Mouse (Mus musculus) thymus, postnatal 10 days (tissue): ENCODE measurements around the gene Fam32a.

ENCODE experiments used
- DNase-seq, 2 experiments: peaks; one replicate each; pipeline ENCODE4 v3.0.0; 2021; ENCODE audit warnings: low spot score in 2 of 2

Fam32a gene

GRCm38 (mm10) chr8:72240403-72240763 is 20.9 kb downstream of the Fam32a start:
- DNase-seq = no peak

GRCm38 (mm10) chr8:72240951-72241350 is 21.4 kb downstream of the Fam32a start:
- DNase-seq = no peak

GRCm38 (mm10) chr8:72242226-72242625 is 22.7 kb downstream of the Fam32a start:
- no peak for DNase-seq

DNA sequence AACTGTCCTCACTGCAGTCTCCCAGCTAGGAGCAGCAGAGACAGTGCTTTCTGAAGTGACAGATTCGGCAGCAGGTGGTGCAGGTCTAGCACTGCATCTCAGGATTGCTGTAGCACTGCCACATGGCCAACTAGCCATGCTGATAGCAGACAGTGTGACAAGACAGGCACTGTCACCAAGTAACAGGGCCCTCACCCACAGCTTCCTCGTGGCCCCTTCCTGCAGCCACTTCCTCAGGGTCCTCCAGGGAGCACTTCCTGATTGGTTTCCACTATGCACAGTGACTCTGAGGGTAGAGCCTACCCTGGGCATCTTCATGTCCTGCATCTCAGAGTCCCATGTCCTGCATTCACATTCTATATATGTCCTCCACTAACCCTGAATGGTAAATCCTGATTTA is 25.1 kb downstream of the Fam32a start:
- DNase-seq = no peak

DNA sequence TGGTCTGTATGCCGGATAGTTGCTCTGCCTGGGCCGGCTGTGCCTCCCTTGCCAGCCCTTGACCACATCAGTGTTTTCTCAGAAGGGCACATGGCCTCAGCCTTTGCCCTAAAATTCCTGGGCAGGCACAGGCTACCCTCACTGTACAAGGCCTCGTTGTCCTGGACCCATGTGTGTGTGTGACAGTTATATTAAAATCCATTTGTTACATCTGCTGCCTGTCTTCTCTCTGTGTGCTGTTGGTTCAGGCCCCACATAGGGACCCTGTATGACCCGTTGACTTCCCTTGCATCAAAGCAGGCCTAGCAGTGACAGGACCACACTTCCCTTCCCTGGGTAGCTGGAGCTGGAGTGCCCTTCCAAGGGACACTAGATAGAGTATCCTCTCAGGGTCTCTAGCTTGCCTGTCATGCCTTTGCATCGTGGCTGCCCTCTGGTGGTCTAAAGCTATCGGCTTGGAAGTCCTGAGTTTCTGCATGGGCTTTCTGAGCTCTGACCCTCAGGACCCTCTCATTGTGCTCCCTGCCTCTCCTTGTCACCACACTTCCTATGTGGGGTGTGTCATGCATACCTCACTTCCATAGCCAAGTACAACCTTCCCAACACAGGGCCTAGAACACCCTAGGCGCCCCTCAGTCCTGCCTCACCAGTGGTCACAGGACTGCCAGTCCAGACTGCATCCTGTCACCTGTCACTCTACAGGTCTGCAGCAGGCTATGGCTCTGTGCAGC is 37.8 kb downstream of the Fam32a start:
- peak in 1 of 2 experiments; percentile 57 for DNase-seq

GRCm38 (mm10) chr8:72257902-72258238 is 38.3 kb downstream of the Fam32a start:
- no peak for DNase-seq

DNA sequence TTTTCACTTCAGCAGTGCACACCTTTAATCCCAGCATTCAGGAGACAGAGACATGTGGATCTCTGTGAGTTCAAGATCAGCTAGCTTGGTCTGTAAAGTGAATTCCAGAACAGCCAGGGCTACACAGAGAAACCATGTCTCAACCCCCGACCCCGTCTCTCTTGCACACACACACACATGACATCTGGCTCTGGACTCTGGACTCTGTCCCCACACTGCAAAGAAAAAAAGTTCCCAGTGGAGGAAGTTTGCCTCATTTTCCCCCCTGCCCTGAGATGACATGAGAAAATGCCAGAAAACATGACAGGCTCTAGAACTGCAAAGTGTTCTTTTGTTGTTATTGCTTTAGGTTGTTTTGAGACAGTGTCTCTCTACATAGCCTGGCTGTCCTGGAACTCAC is 40.3 kb downstream of the Fam32a start:
- DNase-seq = no peak

GRCm38 (mm10) chr8:72260585-72260984 is 41.1 kb downstream of the Fam32a start:
- no peak for DNase-seq

DNA sequence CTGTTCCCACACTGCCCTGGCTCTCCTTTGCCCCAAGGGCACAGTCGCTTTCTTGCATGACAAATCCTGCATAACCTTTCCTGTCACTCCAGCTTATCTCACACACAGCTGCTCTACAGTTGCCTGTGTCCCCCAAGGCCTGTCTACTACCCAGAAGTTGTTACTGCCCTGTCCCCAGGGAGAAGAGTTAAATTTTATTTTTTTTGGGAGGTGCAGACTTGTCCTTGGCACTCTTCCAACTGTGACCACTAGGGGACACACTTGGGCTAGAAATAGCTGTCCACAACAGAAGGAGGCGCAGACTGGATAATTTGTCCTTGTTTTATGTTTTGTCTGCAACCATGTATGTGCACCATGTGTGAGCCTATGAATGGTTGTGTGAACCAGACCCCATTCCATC is 41.5 kb downstream of the Fam32a start:
- peak; percentile 56 to 83 for DNase-seq

GRCm38 (mm10) chr8:72261431-72261830 is 41.9 kb downstream of the Fam32a start:
- no peak for DNase-seq

DNA sequence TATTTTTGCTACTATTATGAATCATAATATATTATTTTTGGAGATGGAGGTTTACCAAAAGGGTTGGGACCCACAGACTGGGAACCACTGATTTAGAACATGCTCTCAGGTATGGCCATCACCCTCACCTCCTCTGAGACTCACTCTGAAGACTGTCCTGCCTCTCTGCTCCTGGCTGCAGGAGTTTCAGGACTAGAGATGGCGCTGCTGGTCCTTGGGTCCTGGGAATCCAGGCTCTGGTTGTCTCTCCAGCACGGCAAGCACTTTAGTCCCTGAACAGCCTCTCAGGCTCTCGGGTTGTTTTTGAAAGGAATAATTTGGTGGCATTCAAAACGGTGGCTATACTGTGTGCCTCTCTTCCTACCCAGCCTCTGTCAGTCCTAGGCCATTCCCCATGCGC is 42.3 kb downstream of the Fam32a start:
- DNase-seq = no peak

DNA sequence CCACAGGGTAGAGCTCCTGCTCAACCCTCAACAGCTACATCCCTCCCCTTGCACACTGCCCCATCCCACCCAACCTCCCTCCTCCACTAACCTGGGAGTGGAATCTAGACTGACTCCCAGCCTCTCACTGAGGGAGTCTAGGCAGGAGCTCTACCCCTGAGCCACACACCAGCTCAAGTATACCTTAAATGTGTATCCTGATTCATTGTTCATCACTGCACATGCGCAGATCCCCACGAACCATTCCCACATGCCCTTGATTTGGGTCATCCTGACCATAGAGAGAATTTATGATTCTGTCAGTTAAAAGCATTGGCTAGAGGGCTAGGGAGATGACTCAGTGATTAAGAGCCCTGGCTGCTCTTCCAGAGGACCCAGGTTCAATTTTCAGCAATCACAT is 43.2 kb downstream of the Fam32a start:
- DNase-seq = no peak

- no peak for DNase-seq
Measured at GRCm38 (mm10) chr8:72263451-72263850, 43.9 kb downstream of the Fam32a start.

GRCm38 (mm10) chr8:72265342-72265741 is 45.8 kb downstream of the Fam32a start:
- DNase-seq = no peak

DNA sequence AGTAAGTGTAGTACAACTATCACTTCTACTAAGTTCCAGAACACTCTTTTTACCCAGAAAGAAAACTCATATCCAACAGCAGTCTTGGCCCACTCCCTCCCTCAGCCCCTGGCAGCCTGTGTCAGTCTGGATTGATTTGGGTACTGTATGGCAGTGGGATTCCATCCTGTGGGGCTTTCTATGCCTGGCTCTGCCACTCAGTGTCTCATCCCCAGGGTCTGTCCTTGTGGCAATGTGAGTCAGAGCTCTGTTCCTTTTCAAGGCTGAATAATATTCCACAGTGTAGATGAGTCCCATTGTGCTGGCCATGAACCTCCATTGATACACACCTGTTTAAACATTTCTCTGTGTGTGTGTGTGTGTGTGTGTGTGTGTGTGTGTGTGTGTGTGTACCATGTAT is 47.1 kb downstream of the Fam32a start:
- no peak for DNase-seq

DNA sequence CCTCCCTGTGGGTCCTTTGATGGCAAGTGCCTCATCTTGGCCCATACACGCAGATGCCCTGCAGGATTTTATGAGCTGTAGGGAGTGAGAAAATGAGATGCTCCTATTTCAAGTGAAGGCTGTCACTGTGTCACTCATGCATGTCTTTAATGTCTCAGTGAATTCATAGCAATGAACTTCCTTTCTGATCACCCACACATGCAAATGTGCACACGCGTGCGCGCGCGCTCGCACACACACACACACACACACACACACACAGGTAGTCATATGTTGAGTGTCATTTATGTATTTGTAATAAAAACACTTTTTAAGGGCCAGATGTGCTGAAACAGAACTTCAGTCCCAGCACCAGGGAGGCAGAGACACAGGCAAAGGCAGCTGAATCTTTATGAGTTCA is 47.6 kb downstream of the Fam32a start:
- DNase-seq = no peak

GRCm38 (mm10) chr8:72268356-72268755 is 48.8 kb downstream of the Fam32a start:
- no peak for DNase-seq

DNA sequence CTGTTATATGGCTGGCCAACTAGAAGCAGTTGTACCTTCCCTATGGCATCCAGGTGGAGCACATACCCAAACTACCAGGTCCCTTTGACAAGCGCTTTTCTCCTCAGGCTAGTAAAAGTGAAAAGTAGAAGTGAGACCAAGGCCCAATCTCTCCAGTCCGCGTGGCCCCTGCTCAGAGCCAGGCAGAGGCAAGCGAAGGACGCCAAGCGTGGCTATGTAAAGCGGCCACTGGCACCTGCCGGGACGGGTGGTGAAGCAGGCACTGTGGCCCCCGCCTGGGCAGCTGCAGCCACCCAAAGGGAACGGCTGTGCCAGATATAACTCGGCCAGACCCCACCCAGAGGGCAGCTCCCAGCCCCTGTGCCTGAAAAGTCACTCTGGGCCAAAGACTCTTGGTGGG is 51.1 kb downstream of the Fam32a start:
- DNase-seq = no peak

- DNase-seq = no peak
Measured at GRCm38 (mm10) chr8:72271051-72271660, 51.6 kb downstream of the Fam32a start.

DNA sequence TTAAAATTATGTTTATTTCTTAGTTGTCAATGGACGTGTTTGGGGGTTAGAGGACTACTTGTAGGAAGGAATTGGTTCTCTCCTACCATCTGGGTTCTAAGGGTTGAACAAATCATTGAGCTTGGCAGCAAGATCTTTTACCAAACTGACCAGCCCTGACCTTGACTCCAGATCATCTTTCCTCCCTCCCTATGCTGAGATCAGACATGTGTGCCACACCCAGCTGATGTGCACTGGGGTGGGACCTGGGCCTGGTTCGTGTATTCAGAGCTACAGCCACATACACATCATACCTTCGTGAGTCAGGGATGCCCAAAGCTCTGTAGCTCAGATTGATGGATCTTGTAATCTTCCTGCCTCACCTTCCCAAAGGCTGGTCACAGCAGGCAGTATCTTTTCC is 52.2 kb downstream of the Fam32a start:
- DNase-seq = no peak

- peak; percentile 75 to 83 for DNase-seq
Measured at GRCm38 (mm10) chr8:72272361-72272760, 52.8 kb downstream of the Fam32a start.

DNA sequence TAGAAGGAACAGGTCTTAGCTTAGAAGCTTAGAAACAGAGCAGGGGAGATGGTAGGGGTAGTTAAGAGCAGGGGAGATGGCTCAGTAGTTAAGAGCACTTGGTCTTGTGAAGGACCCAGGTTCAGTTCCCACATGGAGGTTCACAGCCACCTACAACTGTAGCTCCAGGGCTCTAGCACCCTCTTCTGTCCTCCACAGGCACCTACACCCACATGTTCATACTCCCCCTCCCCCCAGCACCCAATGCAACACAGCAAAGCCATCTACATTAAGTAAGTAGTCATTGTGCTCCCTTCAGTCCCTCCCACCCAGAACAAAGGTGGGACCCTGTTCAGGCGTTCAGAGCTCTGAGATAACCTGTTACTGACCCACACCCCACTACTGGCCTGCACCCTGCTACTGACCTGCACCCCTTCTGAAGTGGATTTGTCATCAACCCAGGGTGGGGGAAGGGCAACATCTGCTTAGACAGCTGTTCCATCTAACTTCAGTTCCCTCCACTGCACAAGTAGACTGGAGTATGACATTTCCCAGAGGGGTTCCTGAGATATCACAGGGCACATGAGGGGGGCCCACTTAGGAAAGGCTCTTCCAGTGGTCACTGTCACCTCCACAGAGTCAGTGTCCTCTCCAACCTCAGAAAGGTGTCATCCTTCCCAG is 53.7 kb downstream of the Fam32a start:
- no peak for DNase-seq

- no peak for DNase-seq
Measured at GRCm38 (mm10) chr8:72273807-72274206, 54.3 kb downstream of the Fam32a start.
